Mouse (Mus musculus) heart, adult 18-20 months (tissue): ENCODE data around the gene Tspan3. TPM values are rescaled to one million over a fixed set of nuclear protein-coding genes. Genes with fewer than 3 reads are reported as not detected.

Experiments
- DNase-seq, 2 experiments: peaks; one replicate each; pipeline ENCODE4 v3.0.0; 2021 to 2022; ENCODE audit warnings: mixed read lengths in 1 of 2
- total RNA-seq, 2 experiments: library from RNA; stranded (reverse); gene quantifications; 2 replicates each; pipeline ENCODE4 v1.2.3; 2021

The Tspan3 gene
- total RNA-seq, 2 experiments from 2014 or later: 201 to 206 TPM

GRCm38 (mm10) chr9:56159456-56159855, 5.8 kb downstream of the Tspan3 start:
- no peak for DNase-seq

GRCm38 (mm10) chr9:56158077-56158476, 7.2 kb downstream of the Tspan3 start:
- no peak for DNase-seq

- DNase-seq: no peak
Observed at GRCm38 (mm10) chr9:56154572-56154971, 10.7 kb downstream of the Tspan3 start.

GRCm38 (mm10) chr9:56152482-56153007, 12.7 kb downstream of the Tspan3 start:
- no peak for DNase-seq

- DNase-seq: peak; percentile 53 to 79
Observed at GRCm38 (mm10) chr9:56151745-56152481, 13.4 kb downstream of the Tspan3 start.

GRCm38 (mm10) chr9:56146326-56146923, 18.9 kb downstream of the Tspan3 start:
- DNase-seq: no peak

- no peak for DNase-seq
Observed at GRCm38 (mm10) chr9:56144366-56145003, 20.8 kb downstream of the Tspan3 start.

- DNase-seq: no peak
Observed at GRCm38 (mm10) chr9:56141776-56142175, 23.5 kb downstream of the Tspan3 start.

GRCm38 (mm10) chr9:56135590-56136197, 29.6 kb downstream of the Tspan3 start:
- DNase-seq: no peak

GRCm38 (mm10) chr9:56134614-56135013, 30.7 kb downstream of the Tspan3 start:
- no peak for DNase-seq

- DNase-seq: no peak
Observed at GRCm38 (mm10) chr9:56133970-56134369, 31.3 kb downstream of the Tspan3 start.

GRCm38 (mm10) chr9:56131813-56132525, 33.3 kb downstream of the Tspan3 start:
- no peak for DNase-seq

- DNase-seq: peak in 1 of 2 experiments; percentile 35
Observed at GRCm38 (mm10) chr9:56130536-56130935, 34.7 kb downstream of the Tspan3 start.

- no peak for DNase-seq
Observed at GRCm38 (mm10) chr9:56129951-56130350, 35.3 kb downstream of the Tspan3 start.

- peak in 1 of 2 experiments; percentile 51 for DNase-seq
Observed at GRCm38 (mm10) chr9:56128331-56128730, 36.9 kb downstream of the Tspan3 start.

- no peak for DNase-seq
Observed at GRCm38 (mm10) chr9:56126453-56127173, 38.7 kb downstream of the Tspan3 start.

- no peak for DNase-seq
Observed at GRCm38 (mm10) chr9:56124561-56124960, 40.7 kb downstream of the Tspan3 start.

GRCm38 (mm10) chr9:56123613-56124012, 41.7 kb downstream of the Tspan3 start:
- DNase-seq: no peak

GRCm38 (mm10) chr9:56122973-56123372, 42.3 kb downstream of the Tspan3 start:
- DNase-seq: peak in 1 of 2 experiments; percentile 24

- peak in 1 of 2 experiments; percentile 44 for DNase-seq
Observed at GRCm38 (mm10) chr9:56121097-56121496, 44.2 kb downstream of the Tspan3 start.

GRCm38 (mm10) chr9:56119651-56120050, 45.6 kb downstream of the Tspan3 start:
- no peak for DNase-seq
